Mouse (Mus musculus) intestine, embryonic 15.5 days (tissue): ENCODE results near the gene Pdcd6. TPM values are rescaled to one million over a fixed set of nuclear protein-coding genes. Genes with fewer than 3 reads are reported as not detected.

Experiments used
- ATAC-seq: fragments of 200-750 bp; cut with Nextera tagmentation; 2 replicates; pipeline ENCODE4 v1.8.0; 2017; ENCODE audit warnings: moderate TSS enrichment, moderate library complexity
- H3K27ac ChIP-seq: fragments of 300-500 bp; sonication (generic); 2 replicates; pipeline ENCODE4 v1.5.1; 2015; ENCODE audit warnings: mild to moderate bottlenecking, inconsistent platforms
- H3K27me3 ChIP-seq: fragments of 300-500 bp; sonication (generic); replicated peaks from 2 replicates; pipeline ENCODE4 v1.6.1; 2015; ENCODE audit warnings: inconsistent platforms
- H3K36me3 ChIP-seq: fragments of 300-500 bp; sonication (generic); 2 replicates; pipeline ENCODE4 v1.6.1; 2015; ENCODE audit warnings: inconsistent platforms
- H3K4me1 ChIP-seq: fragments of 300-500 bp; sonication (generic); replicated peaks from 2 replicates; pipeline ENCODE4 v1.6.1; 2015; ENCODE audit warnings: inconsistent platforms
- H3K4me2 ChIP-seq: fragments of 300-500 bp; sonication (generic); replicated peaks from 2 replicates; pipeline ENCODE4 v1.6.1; 2015; ENCODE audit warnings: mild to moderate bottlenecking, inconsistent platforms
- H3K4me3 ChIP-seq: fragments of 300-500 bp; sonication (generic); replicated peaks from 2 replicates; pipeline ENCODE4 v1.5.1; 2015; ENCODE audit warnings: inconsistent platforms
- H3K9ac ChIP-seq: fragments of 300-500 bp; sonication (generic); 2 replicates; pipeline ENCODE4 v1.6.1; 2015; ENCODE audit warnings: inconsistent platforms
- H3K9me3 ChIP-seq: fragments of 300-500 bp; sonication (generic); 2 replicates; pipeline ENCODE4 v1.6.1; 2016; ENCODE audit warnings: inconsistent platforms
- WGBS: fragments of 180-500 bp; shearing (Covaris S2); methylation state at CpG from one replicate; pipeline ENCODE4 v1.1.7; 2015; 5-methylcytosine and 5-hydroxymethylcytosine counted together
- polyA plus RNA-seq: library from polyadenylated mRNA; unstranded; fragments of >200 nt; fragmentation: Nextera tagmentation; extraction: Ambion mirVana; gene quantifications from 2 replicates; pipeline ENCODE4 v1.2.1, GENCODE M21; 2015

Pdcd6 gene
- 170 and 182 TPM in 2 replicates for polyA plus RNA-seq

GRCm38 (mm10) chr13:74317170-74317849, at the start of gene Pdcd6:
TSS of gene Pdcd6 (minus strand) at chr13:74317580.
- Histone ChIP-seq H3K9ac (peak within 1 kb of the TSS; percentile 84), H3K9me3 (no peaks in the 10 kb centered on the region), H3K4me3 (peak within 1 kb of the TSS; percentile 78), H3K27me3 (no peaks in the 10 kb centered on the region), H3K4me1 (no peaks in the 10 kb centered on the region), H3K27ac (peak within 1 kb of the TSS; percentile 66), H3K36me3 (0 out of 2 replicates have a peak, but pooled peaks cover 12% of the 10 kb centered on the region), H3K4me2 (peak within 1 kb of the TSS; percentile 67)
- peak; percentile 99 for ATAC-seq
- WGBS = under 1% methylated on average over 36 of the region's 36 CpGs

DNA sequence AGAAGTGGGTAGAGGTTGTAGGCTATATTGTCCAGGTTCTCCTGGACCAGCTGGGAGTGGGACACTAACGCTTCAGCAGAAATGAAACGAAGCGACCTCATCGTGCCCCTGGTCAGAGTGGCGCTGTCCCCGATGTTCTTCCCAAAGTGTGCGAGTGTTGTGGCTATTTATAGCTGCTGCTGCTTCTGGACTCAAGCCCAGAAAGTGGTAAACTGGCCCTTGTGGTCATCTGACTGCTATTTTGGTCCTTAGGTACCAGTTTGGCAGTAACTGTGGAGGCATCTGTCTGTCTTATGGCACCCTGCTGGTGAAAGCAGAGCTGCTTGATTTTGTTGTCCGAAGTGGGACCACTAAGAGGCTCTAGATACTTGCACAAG, 46.5 kb upstream of the Pdcd6 start, which contains the start of gene Lrrc14b:
Gene Lrrc14b, minus strand, starts transcription at position 147 of the 377 bp plus-strand sequence.
- no peak within 1 kb of the TSS for H3K4me3 ChIP-seq
- H3K36me3 ChIP-seq = peaks cover 9% of the 10 kb centered on the region; the same call in 1 of the 2 replicates
- H3K9ac ChIP-seq = no peak within 1 kb of the TSS
- no peaks in the 10 kb centered on the region for H3K9me3 ChIP-seq
- no peaks in the 10 kb centered on the region for H3K27me3 ChIP-seq
- H3K4me2 ChIP-seq = no peak within 1 kb of the TSS
- no peak for ATAC-seq
- 62% methylated on average over 8 of the region's 8 CpGs for WGBS
- no peaks in the 10 kb centered on the region for H3K4me1 ChIP-seq
- no peak within 1 kb of the TSS for H3K27ac ChIP-seq

- Histone ChIP-seq H3K9me3 (no peaks in the 10 kb centered on the region), H3K27me3 (no peaks in the 10 kb centered on the region), H3K4me3 (no peak overlapping the region), H3K9ac (no peak overlapping the region), H3K27ac (no peak overlapping the region), H3K36me3 (peaks cover 9% of the 10 kb centered on the region; the same call in 1 of the 2 replicates), H3K4me2 (no peak overlapping the region), H3K4me1 (no peaks in the 10 kb centered on the region)
- 88% methylated on average over 13 of the region's 13 CpGs for WGBS
- peak; percentile 23; the same call in 1 of the 2 replicates for ATAC-seq
Measured at GRCm38 (mm10) chr13:74363176-74363858, 45.9 kb upstream of the Pdcd6 start.

DNA sequence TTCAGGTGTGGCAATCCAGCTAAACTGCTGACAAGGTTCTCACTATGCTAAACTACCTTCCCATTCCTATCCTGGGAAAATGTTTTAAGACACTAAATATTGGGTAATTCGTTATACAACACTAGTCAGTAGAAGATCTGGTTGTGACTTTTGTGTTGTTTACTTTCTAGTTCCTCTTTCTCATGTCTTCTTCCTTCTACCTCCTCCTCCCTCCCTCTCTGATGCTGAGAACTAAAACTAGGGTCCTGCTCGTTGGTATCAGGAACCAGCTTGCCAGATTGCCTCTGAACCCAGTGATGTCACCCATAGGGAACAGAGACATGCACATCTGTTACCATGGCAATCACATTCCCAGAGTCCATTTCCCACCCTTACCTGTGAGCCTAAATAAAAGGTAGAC, 44.8 kb upstream of the Pdcd6 start:
- Histone ChIP-seq H3K4me1 (no peaks in the 10 kb centered on the region), H3K4me3 (no peak overlapping the region), H3K9me3 (no peaks in the 10 kb centered on the region), H3K36me3 (peaks cover 9% of the 10 kb centered on the region; the same call in 1 of the 2 replicates), H3K27ac (no peak overlapping the region), H3K27me3 (no peaks in the 10 kb centered on the region), H3K9ac (no peak overlapping the region), H3K4me2 (no peak overlapping the region)
- ATAC-seq = no peak
- WGBS = 70% methylated on average over 2 of the region's 2 CpGs

- Histone ChIP-seq H3K9me3 (no peaks in the 10 kb centered on the region), H3K27ac (no peak overlapping the region), H3K4me1 (no peaks in the 10 kb centered on the region), H3K9ac (no peak overlapping the region), H3K4me3 (no peak overlapping the region), H3K36me3 (peaks cover 24% of the 10 kb centered on the region), H3K27me3 (no peaks in the 10 kb centered on the region), H3K4me2 (no peak overlapping the region)
- 95% methylated on average over 13 of the region's 13 CpGs for WGBS
- ATAC-seq = no peak
Measured at GRCm38 (mm10) chr13:74356491-74356890, 39.1 kb upstream of the Pdcd6 start.

GRCm38 (mm10) chr13:74350435-74350906, 33.1 kb upstream of the Pdcd6 start:
- Histone ChIP-seq H3K4me1 (peaks cover 10% of the 10 kb centered on the region; the same call in 1 of the 2 replicates), H3K9ac (peak overlapping the region; percentile 71), H3K4me3 (peak overlapping the region; percentile 61), H3K9me3 (no peaks in the 10 kb centered on the region), H3K27me3 (no peaks in the 10 kb centered on the region), H3K4me2 (peak overlapping the region; percentile 43), H3K36me3 (peaks cover 10% of the 10 kb centered on the region), H3K27ac (0 out of 2 replicates have a peak overlapping the region, but pooled peaks have one; percentile 22)
- ATAC-seq = peak; percentile 71
- 1% methylated on average over 15 of the region's 15 CpGs for WGBS

GRCm38 (mm10) chr13:74349566-74350434, 32.4 kb upstream of the Pdcd6 start, which contains the start of the genes Sdha and Ccdc127:
TSS of gene Sdha (minus strand) at chr13:74350280.
TSS of gene Ccdc127 (plus strand) at chr13:74350309.
- Histone ChIP-seq H3K4me3 (peak within 1 kb of the TSS; percentile 61), H3K9ac (peak within 1 kb of the TSS; percentile 71), H3K27me3 (no peaks in the 10 kb centered on the region), H3K4me1 (peaks cover 10% of the 10 kb centered on the region; the same call in 1 of the 2 replicates), H3K27ac (peak within 1 kb of the TSS; percentile 74), H3K9me3 (no peaks in the 10 kb centered on the region), H3K4me2 (peak within 1 kb of the TSS; percentile 49), H3K36me3 (peaks cover 10% of the 10 kb centered on the region)
- under 1% methylated on average over 57 of the region's 57 CpGs for WGBS
- peak; percentile 99 for ATAC-seq

- 42% methylated on average over 3 of the region's 3 CpGs for WGBS
Measured at GRCm38 (mm10) chr13:74341036-74341435, 23.7 kb upstream of the Pdcd6 start.

DNA sequence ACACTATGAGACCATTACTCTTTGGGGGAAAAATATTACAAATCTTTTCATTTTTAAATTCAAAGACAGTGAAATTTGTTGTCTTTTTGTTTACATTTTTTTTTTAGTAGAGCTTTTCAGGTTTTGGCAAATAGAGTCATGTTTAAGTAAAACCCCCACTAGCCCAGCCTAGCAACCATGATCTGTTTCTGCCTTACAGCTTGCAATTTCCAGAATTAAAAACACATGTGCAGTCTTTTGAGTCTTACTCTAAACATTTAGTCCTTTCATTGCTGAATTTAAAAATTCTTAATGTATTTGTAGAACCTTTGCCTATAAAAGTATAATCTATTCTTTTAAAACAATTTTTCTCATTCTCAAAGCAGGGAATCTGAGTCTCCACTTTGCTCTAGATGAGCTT, 11.9 kb upstream of the Pdcd6 start:
- Histone ChIP-seq H3K9me3 (no peaks in the 10 kb centered on the region), H3K9ac (no peak overlapping the region), H3K27ac (no peak overlapping the region), H3K27me3 (no peaks in the 10 kb centered on the region), H3K4me1 (no peaks in the 10 kb centered on the region), H3K4me3 (no peak overlapping the region), H3K36me3 (peaks cover 45% of the 10 kb centered on the region), H3K4me2 (no peak overlapping the region)
- no peak for ATAC-seq

More at GRCm38 (mm10) chr13:74341036-74341435, 23.7 kb upstream of the Pdcd6 start:
- no peak overlapping the region for H3K4me3 ChIP-seq
- H3K9me3 ChIP-seq = no peaks in the 10 kb centered on the region
- H3K27me3 ChIP-seq = no peaks in the 10 kb centered on the region
- peaks cover 36% of the 10 kb centered on the region for H3K36me3 ChIP-seq
- H3K4me1 ChIP-seq = no peaks in the 10 kb centered on the region
- H3K27ac ChIP-seq = no peak overlapping the region
- no peak overlapping the region for H3K9ac ChIP-seq
- ATAC-seq = peak; percentile 65; the same call in 1 of the 2 replicates
- no peak overlapping the region for H3K4me2 ChIP-seq

GRCm38 (mm10) chr13:74316789-74317169, 601 bp downstream of the Pdcd6 start:
- H3K27ac ChIP-seq = peak overlapping the region; percentile 66
- peak overlapping the region; percentile 78 for H3K4me3 ChIP-seq
- H3K4me1 ChIP-seq = no peaks in the 10 kb centered on the region
- 0 out of 2 replicates have a peak, but pooled peaks cover 8% of the 10 kb centered on the region for H3K36me3 ChIP-seq
- peak overlapping the region; percentile 67 for H3K4me2 ChIP-seq
- no peaks in the 10 kb centered on the region for H3K9me3 ChIP-seq
- no peaks in the 10 kb centered on the region for H3K27me3 ChIP-seq
- H3K9ac ChIP-seq = peak overlapping the region; percentile 84
- 3% methylated on average over 15 of the region's 15 CpGs for WGBS
- peak; percentile 67; the same call in 1 of the 2 replicates for ATAC-seq

DNA sequence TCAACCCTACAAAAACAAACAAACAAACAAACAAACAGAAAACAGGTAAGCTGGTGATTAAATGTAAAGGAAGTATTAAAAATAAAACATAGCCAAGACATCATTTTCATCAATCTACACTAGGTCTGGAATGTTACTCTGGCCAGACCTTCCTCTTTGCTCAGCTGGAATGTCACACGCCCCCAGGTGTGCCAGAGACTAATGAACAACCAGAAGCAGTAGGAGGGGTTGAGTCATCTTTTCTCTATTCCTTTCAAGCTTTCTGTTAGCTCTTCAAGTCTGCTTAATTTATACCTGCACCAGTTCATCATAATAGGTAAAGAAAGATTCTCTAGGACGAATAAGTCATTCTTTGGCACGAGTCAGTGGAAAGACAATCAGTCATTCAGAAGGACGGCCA, 994 bp downstream of the Pdcd6 start:
- Histone ChIP-seq H3K9me3 (no peaks in the 10 kb centered on the region), H3K4me1 (no peaks in the 10 kb centered on the region), H3K4me2 (peak overlapping the region; percentile 67), H3K9ac (peak overlapping the region; percentile 84), H3K27me3 (no peaks in the 10 kb centered on the region), H3K27ac (no peak overlapping the region), H3K36me3 (peaks cover 10% of the 10 kb centered on the region; the same call in 1 of the 2 replicates), H3K4me3 (peak overlapping the region; percentile 78)
- no peak for ATAC-seq
- WGBS = 23% methylated on average over 4 of the region's 4 CpGs
